Mouse (Mus musculus) olfactory bulb, adult 2 months (tissue): Measurements from ENCODE around the gene Dse.

Experiments used
- CTCF ChIP-seq: fragments of 200-500 bp; IDR thresholded peaks from 2 replicates; pipeline ENCODE4 v1.5.1; 2012; ENCODE audit warnings: low read depth, mild to moderate bottlenecking, low read length, moderate library complexity; ENCODE audit not compliant: insufficient read depth
- POLR2A ChIP-seq: fragments of 200-500 bp; IDR thresholded peaks from 2 replicates; pipeline ENCODE4 v1.6.1; 2012; ENCODE audit warnings: mild to moderate bottlenecking, low read depth, low read length, moderate library complexity; ENCODE audit not compliant: insufficient read depth

GRCm38 (mm10) chr10:34141693-34142092 lies 65.8 kb downstream of the Dse start:
- TF ChIP-seq CTCF (no peak), POLR2A (no peak)
